Mouse (Mus musculus) MEL (cell line): Measurements from ENCODE around the gene Cadps2.

Experiments used
- CTCF ChIP-seq, 3 experiments: IDR thresholded peaks in 2 of 3; conservative IDR thresholded peaks in 1 of 3; 2 replicates each; pipeline ENCODE4 v1.5.1; 2011 to 2012; ENCODE audit warnings: low read length in 3 of 3, low read depth in 2 of 3, mild to moderate bottlenecking in 2 of 3, improper control_type of control experiment in 1 of 3, inconsistent platforms in 1 of 3, mixed read lengths in 1 of 3, moderate library complexity in 1 of 3; ENCODE audit not compliant: control insufficient read depth in 1 of 3, insufficient read depth in 1 of 3, poor library complexity in 1 of 3, severe bottlenecking in 1 of 3
- EP300 ChIP-seq, 2 experiments: IDR thresholded peaks; 2 replicates each; pipeline ENCODE4 v1.6.1; 2011; ENCODE audit warnings: improper control_type of control experiment in 2 of 2, low read length in 2 of 2, low read depth in 1 of 2, mild to moderate bottlenecking in 1 of 2
- MAFK ChIP-seq: IDR thresholded peaks from 2 replicates; pipeline ENCODE4 v1.6.1; 2011; ENCODE audit warnings: low read depth, mild to moderate bottlenecking, low read length, improper control_type of control experiment, borderline replicate concordance
- MAX ChIP-seq: IDR thresholded peaks from 2 replicates; pipeline ENCODE4 v1.6.1; 2011; ENCODE audit warnings: low read length, improper control_type of control experiment
- POLR2A ChIP-seq, 2 experiments: IDR thresholded peaks; 2 replicates each; pipeline ENCODE4 v1.6.1; 2011 to 2012; ENCODE audit warnings: low read length in 2 of 2, mild to moderate bottlenecking in 2 of 2, control low read depth in 1 of 2, improper control_type of control experiment in 1 of 2, low read depth in 1 of 2, moderate library complexity in 1 of 2; ENCODE audit not compliant: control insufficient read depth in 1 of 2, insufficient read depth in 1 of 2, poor library complexity in 1 of 2
- RCOR1 ChIP-seq: IDR thresholded peaks from 2 replicates; pipeline ENCODE4 v1.6.1; 2012; ENCODE audit warnings: low read depth, mild to moderate bottlenecking, inconsistent platforms, low read length, improper control_type of control experiment
- TCF12 ChIP-seq: IDR thresholded peaks from 2 replicates; pipeline ENCODE4 v1.6.1; 2014; ENCODE audit warnings: low read depth, mild to moderate bottlenecking, inconsistent platforms, low read length, improper control_type of control experiment, moderate library complexity
- USF1 ChIP-seq: IDR thresholded peaks from 2 replicates; pipeline ENCODE4 v1.6.1; 2014; ENCODE audit warnings: low read depth, mild to moderate bottlenecking, inconsistent platforms, low read length, improper control_type of control experiment, moderate library complexity

- TF ChIP-seq EP300 (IDR thresholded peaks at IDR 0.05; ENCODE audit: low read depth in 1 of 2, low read length in 2 of 2) (no peak), MAX (no peak), POLR2A (IDR thresholded peaks at IDR 0.05; ENCODE audit: control insufficient read depth in 1 of 2, insufficient read depth in 1 of 2, low read depth in 1 of 2, low read length in 2 of 2, poor library complexity in 1 of 2) (no peak), TCF12 (no peak), MAFK (no peak), CTCF (IDR thresholded peaks at IDR 0.05 in 2 of 3, conservative IDR thresholded peaks at IDR 0.05 in 1 of 3; ENCODE audit: control insufficient read depth in 1 of 3, insufficient read depth in 1 of 3, low read depth in 2 of 3, low read length in 3 of 3, poor library complexity in 1 of 3, severe bottlenecking in 1 of 3) (no peak), USF1 (no peak), RCOR1 (no peak)
Measured at GRCm38 (mm10) chr6:23838401-23839008, 716 bp downstream of the Cadps2 start.
